Mouse (Mus musculus) regulatory T cell (primary cell): ENCODE data around the gene Nrg4.

Experiments used
- in situ Hi-C: fragments of 300-600 bp; cut with MboI, MseI; formaldehyde crosslinking; loops from one replicate; pipeline ENCODE4 v1.15.1; 2025; ENCODE audit warnings: high pct_unique_total_duplicates

Nrg4 gene

GRCm38 (mm10) chr9:55215648-55216047 lies 111.0 kb downstream of the Nrg4 start:
- in situ Hi-C loops = no loop called here

DNA sequence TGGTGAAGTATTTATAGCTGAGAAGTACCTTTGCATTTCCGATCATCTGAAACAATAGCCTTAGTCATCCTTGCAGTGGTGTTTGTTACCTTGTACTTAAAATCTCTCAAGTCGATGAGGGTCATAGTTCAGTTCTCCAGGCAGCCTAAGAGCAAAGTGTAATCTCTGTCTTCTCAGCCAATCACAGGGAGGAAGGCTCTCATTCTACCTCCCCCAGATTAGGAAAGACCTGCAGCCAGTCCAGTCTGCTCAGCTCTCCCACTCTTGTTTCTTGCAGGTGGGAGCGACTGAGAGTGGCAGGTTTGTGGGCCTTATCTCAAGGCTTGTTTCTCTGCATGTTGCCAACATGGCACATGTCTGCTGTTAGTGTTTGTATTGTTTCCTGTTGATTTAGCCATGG lies 111.6 kb downstream of the Nrg4 start:
- in situ Hi-C loops = no loop called here

GRCm38 (mm10) chr9:55213396-55213795 lies 113.2 kb downstream of the Nrg4 start:
- in situ Hi-C loops = no loop called here

DNA sequence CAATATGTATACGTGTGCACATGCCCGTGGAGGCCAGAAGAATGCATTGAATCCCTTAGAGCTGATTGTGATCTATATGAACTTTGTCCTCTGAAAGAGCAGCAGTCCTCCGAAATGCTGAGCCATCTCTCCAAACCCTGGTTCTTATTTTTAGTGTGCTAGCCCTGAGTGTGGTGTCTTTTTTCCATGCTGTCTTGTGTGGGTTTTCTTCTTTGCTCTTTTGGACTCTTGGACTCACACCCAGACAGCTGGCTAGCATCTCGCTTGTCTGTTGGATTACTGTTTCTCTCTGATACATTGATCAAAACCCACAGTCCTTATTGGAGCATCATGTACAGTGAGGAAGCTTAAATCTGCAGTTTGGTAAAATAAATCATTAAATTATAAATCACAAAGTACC lies 115.0 kb downstream of the Nrg4 start:
- in situ Hi-C loops = no loop called here

- in situ Hi-C loops = no loop called here
Observed at GRCm38 (mm10) chr9:55208790-55209481, 117.7 kb downstream of the Nrg4 start, which contains the start of gene Fbxo22. TSS of gene Fbxo22 (plus strand) at chr9:55208925.

GRCm38 (mm10) chr9:55208458-55208789 lies 118.2 kb downstream of the Nrg4 start:
- in situ Hi-C loops = no loop called here

- in situ Hi-C loops = loop anchor here (10.0 kb wide), 1 partner anchor 325 kb away; no protein-coding TSS in a partner anchor
Observed at GRCm38 (mm10) chr9:55199348-55199747, 127.3 kb downstream of the Nrg4 start.

DNA sequence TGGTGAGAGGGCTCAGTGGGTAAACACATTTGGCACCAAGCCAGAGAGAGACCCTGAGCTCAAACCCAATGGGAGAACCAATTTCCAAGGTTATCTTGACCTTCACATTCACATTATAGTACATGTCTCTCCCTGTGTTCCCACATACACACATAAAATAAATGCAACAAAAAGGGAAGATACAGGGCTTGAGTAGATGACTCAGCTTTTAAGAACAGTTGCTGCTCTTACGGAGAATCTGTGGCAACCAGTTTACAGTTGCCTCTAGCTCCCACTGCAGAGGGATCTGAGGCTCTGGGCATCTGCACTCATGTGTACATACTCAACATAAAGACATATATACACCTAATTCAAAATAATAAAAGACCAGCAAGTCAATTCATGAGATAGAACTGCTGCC lies 128.4 kb downstream of the Nrg4 start:
- in situ Hi-C loops = loop anchor here (10.0 kb wide), 1 partner anchor 323 kb away; no protein-coding TSS in a partner anchor

DNA sequence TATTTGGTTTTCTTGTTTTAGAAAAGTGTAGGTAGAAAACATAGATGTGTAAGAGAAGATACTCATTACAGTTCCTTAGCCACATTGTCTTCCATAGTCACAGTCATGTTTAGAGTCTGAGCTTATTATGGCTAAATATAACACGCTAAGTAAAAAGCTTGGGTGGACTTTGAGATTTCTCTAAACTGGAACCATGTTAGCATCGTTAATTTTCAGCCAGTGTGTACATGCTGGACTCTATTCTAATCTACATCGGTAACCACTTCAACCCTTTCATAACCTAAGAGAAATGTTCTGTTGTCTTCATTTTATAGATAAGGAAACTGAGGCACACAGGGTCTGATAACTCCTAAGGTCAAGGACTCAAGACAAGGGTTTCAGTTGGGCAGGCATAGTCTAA lies 130.8 kb downstream of the Nrg4 start:
- in situ Hi-C loops = loop anchor here (10.0 kb wide), 1 partner anchor 321 kb away; no protein-coding TSS in a partner anchor

- in situ Hi-C loops = no loop called here
Observed at GRCm38 (mm10) chr9:55174235-55174634, 152.4 kb downstream of the Nrg4 start.

- in situ Hi-C loops = no loop called here
Observed at GRCm38 (mm10) chr9:55172195-55172685, 154.4 kb downstream of the Nrg4 start.

DNA sequence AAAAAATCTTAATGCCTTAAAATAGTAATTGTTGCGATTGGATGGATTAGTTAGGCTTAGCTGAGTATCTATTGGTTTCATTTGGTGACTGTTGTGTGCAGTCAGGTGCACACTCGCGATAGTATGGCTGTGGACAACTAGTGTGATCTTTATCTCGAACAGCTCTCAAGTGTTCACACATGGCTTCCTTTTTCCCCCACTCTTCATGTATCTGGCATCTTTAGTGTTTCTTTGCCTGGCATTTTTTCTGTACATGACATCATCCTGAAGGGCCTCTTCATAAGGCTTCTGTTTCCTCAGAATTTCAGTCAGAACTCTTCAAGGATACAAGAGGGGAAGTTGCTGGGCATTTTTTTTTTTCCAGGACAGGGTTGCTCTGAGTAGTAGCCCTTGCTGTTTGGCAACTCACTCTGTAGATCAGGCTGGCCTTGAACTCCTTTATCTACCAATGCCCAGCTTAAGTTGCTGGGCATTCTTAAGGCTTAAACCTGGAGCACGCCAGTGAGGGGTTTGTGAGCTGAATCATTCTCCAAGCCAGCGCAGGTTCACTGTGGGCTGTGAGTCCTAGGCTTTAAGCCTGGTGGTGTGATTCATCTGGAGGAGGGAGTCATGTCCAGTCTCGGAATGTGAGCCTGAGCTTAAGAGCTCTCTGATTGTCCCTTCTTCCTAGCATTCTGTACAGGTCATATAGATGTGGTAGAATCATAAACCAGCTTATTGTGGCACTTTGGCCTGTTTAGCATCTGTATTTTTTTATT lies 155.8 kb downstream of the Nrg4 start:
- in situ Hi-C loops = no loop called here
